Mouse (Mus musculus) midbrain, postnatal 0 days (tissue): ENCODE results near the gene Pitpna. TPM values are rescaled to one million over a fixed set of nuclear protein-coding genes. Genes with fewer than 3 reads are reported as not detected.

ENCODE experiments used
- ATAC-seq: fragments of 200-750 bp; cut with Nextera tagmentation; 2 replicates; pipeline ENCODE4 v1.8.0; 2017; ENCODE audit warnings: moderate number of reproducible peaks, mild to moderate bottlenecking, moderate TSS enrichment, moderate library complexity; ENCODE audit not compliant: low FRiP score
- DNase-seq: peaks from one replicate; pipeline ENCODE4 v3.0.0-alpha.2; 2015; ENCODE audit warnings: low spot score
- H3K27ac ChIP-seq: fragments of 300-500 bp; sonication (generic); 2 replicates; pipeline ENCODE4 v1.5.1; 2014; ENCODE audit warnings: low read depth, mild to moderate bottlenecking, low read length, mixed read lengths
- H3K27me3 ChIP-seq: fragments of 300-500 bp; sonication (generic); 2 replicates; pipeline ENCODE4 v1.6.1; 2014; ENCODE audit warnings: low read length, control low read depth, mixed read lengths; ENCODE audit not compliant: insufficient read depth
- H3K36me3 ChIP-seq: fragments of 300-500 bp; sonication (generic); 2 replicates; pipeline ENCODE4 v1.6.1; 2014; ENCODE audit warnings: low read length, control low read depth, mixed read lengths; ENCODE audit not compliant: insufficient read depth
- H3K4me1 ChIP-seq: fragments of 300-500 bp; sonication (generic); 2 replicates; pipeline ENCODE4 v1.6.1; 2014; ENCODE audit warnings: mild to moderate bottlenecking, control low read depth, antibody characterized with exemption, low read length, mixed read lengths; ENCODE audit not compliant: insufficient read depth
- H3K4me2 ChIP-seq: fragments of 300-500 bp; sonication (generic); 2 replicates; pipeline ENCODE4 v1.6.1; 2014; ENCODE audit warnings: low read depth, mild to moderate bottlenecking, low read length, mixed read lengths; ENCODE audit not compliant: poor library complexity, severe bottlenecking
- H3K4me3 ChIP-seq: fragments of 300-500 bp; sonication (generic); 2 replicates; pipeline ENCODE4 v1.5.1; 2014; ENCODE audit warnings: low read depth, mild to moderate bottlenecking, low read length, moderate library complexity
- H3K9ac ChIP-seq: fragments of 300-500 bp; sonication (generic); replicated peaks from 2 replicates; pipeline ENCODE4 v1.6.1; 2014; ENCODE audit warnings: mild to moderate bottlenecking, low read length, moderate library complexity, mixed read lengths; ENCODE audit not compliant: poor library complexity, severe bottlenecking
- H3K9me3 ChIP-seq: fragments of 300-500 bp; sonication (generic); 2 replicates; pipeline ENCODE4 v1.6.1; 2016; ENCODE audit warnings: low read length, control low read depth
- CTCF ChIP-seq: IDR thresholded peaks from 2 replicates; pipeline ENCODE4 v1.5.1; 2016; ENCODE audit warnings: antibody characterized with exemption, mild to moderate bottlenecking
- WGBS: fragments of 180-500 bp; shearing (Covaris S2); extraction: QIAGEN DNeasy Blood & Tissue Kit; methylation state at CpG from one replicate; pipeline ENCODE4 v1.1.7; 2014; 5-methylcytosine and 5-hydroxymethylcytosine counted together
- polyA plus RNA-seq: library from polyadenylated mRNA; unstranded; fragments of >200 nt; fragmentation: Nextera tagmentation; extraction: Ambion mirVana; gene quantifications from 2 replicates; pipeline ENCODE4 v1.2.1, GENCODE M21; 2015
- total RNA-seq: library from RNA; depleted of rRNA; stranded (reverse); fragments of >200 nt; gene quantifications from 2 replicates; pipeline ENCODE4 v1.2.3, GENCODE M21; 2014

Pitpna gene
- total and polyA plus RNA-seq, 2 experiments from 2014 or later = 106 to 108 TPM

DNA sequence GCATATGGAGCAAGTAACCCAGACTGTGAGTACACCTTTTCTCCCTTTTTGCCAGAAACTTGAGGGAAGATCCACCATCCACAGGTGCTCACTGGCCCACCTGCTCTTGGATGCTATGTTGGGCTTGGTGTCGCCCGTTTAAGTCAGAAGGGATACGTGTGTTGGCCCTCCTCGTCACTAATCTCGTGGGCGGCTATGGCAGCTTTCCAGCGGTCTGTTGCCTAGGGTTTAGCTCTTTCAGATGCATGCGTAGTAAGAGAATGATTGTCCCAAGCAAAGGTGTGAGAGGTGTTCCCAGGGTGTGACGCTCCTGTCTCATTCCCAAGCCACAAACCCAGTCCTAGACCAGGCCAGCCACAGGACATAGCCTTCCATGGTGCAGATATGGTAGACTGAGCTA lies 43.2 kb upstream of the Pitpna start:
- ATAC-seq (no peak), DNase-seq (no peak)
- no peaks in the 10 kb centered on the region for H3K9me3 ChIP-seq
- H3K9ac ChIP-seq = no peak overlapping the region
- H3K4me2 ChIP-seq = no peak overlapping the region
- peaks cover 3% of the 10 kb centered on the region; the same call in 1 of the 2 replicates for H3K4me1 ChIP-seq
- H3K36me3 ChIP-seq = peaks cover 37% of the 10 kb centered on the region
- no peak overlapping the region for H3K4me3 ChIP-seq
- WGBS = 83% methylated on average over 9 of the region's 9 CpGs
- H3K27ac ChIP-seq = no peak overlapping the region
- no peaks in the 10 kb centered on the region for H3K27me3 ChIP-seq
- TF ChIP-seq CTCF = no peak

DNA sequence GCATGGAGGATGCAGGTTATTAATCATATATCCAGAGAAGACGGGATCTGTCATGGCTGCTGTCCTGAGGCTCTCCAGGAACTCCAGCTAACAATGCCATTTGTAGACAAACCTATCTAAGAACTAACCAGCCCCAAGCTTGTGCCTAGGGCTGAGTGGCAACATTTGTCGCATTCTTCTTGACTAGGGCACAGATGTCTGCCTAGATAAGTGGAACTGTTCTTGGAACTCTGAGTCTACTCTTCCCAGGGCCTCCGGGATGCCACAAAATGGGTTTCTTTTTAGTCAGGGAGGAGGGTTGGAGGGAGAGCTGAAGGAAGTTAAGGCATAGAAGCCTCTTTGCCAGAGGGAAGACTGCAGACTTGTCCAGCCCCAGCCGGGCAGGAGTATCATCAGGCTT lies 41.8 kb upstream of the Pitpna start:
- peaks cover 2% of the 10 kb centered on the region; the same call in 1 of the 2 replicates for H3K4me1 ChIP-seq
- peaks cover 39% of the 10 kb centered on the region for H3K36me3 ChIP-seq
- DNase-seq (no peak), ATAC-seq (no peak)
- no peak for TF ChIP-seq CTCF
- H3K9me3 ChIP-seq = no peaks in the 10 kb centered on the region
- H3K27ac ChIP-seq = no peak overlapping the region
- no peak overlapping the region for H3K4me3 ChIP-seq
- H3K9ac ChIP-seq = no peak overlapping the region
- H3K27me3 ChIP-seq = no peaks in the 10 kb centered on the region
- 73% methylated on average over 4 of the region's 4 CpGs for WGBS
- no peak overlapping the region for H3K4me2 ChIP-seq

DNA sequence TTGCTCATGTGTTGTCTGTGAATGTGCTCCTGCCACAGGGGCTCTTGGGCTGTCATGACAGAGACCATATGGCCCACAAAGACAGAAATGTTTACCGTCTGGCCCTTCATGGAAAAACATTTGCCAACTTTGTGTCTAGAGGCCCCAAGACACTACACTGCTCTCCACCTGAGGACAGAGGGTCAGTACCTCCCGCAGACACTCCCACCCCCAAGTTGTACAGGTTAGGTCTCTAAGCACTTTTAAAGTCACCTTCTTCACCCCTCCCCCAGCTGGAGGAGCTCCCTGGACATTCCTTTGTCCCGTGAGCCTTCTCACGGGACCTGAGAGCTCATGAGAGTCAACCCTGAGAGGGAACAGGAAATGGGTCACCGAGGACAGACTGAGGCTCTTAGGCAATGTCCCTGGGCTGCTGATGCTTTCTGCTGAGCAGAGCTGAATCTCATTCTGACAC lies 38.2 kb upstream of the Pitpna start:
- 58% methylated on average over 5 of the region's 5 CpGs for WGBS
- H3K27ac ChIP-seq = no peak overlapping the region
- DNase-seq = no peak

DNA sequence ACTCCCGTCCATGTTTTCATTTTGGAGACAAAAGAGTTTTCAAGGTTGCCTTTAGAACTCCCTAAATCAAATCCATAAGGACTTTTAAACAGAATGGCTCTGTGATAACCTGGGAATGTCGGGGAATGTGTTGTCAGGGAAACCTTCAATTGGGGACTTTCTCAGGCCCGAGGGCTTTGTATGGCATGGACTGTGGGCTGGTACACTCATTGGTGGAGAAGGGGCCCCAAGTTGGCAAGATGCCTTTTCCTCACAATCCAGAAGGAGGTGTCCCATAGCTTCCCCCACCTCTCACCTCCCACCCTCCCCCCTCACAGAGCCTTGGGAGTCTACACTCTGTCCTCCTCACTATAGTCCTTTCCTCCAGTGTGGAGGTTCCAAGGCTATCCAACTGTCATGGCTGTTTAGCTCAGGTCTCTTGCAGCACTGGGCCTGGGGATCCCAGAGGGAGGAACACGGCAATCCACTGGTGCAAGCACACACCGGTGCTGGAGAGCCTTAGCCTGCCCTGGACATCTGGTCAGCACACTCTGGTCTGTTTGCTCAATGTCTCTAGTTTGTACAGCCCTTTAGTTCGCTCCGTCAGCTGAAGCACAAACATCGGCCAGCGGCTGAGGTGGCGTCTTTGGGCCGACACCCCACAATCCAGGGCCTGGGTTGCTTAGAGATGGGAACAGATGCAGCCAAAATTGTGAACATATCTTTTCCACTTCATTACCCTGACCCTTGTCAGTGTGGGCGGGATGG lies 37.5 kb upstream of the Pitpna start:
- 64% methylated on average over 12 of the region's 12 CpGs for WGBS
- Histone ChIP-seq H3K9ac (no peak overlapping the region), H3K9me3 (no peaks in the 10 kb centered on the region), H3K27me3 (no peaks in the 10 kb centered on the region), H3K4me2 (no peak overlapping the region), H3K4me3 (no peak overlapping the region), H3K4me1 (no peaks in the 10 kb centered on the region), H3K27ac (no peak overlapping the region), H3K36me3 (peaks cover 29% of the 10 kb centered on the region)
- no peak for DNase-seq
- TF ChIP-seq CTCF = no peak
- no peak for ATAC-seq

More for the DNA sequence above, 38.2 kb upstream of the Pitpna start:
- H3K4me1 ChIP-seq = no peaks in the 10 kb centered on the region
- no peak overlapping the region for H3K9ac ChIP-seq
- TF ChIP-seq CTCF = no peak
- ATAC-seq = no peak
- H3K36me3 ChIP-seq = peaks cover 35% of the 10 kb centered on the region
- no peaks in the 10 kb centered on the region for H3K9me3 ChIP-seq
- H3K4me3 ChIP-seq = no peak overlapping the region
- no peak overlapping the region for H3K4me2 ChIP-seq
- H3K27me3 ChIP-seq = no peaks in the 10 kb centered on the region

DNA sequence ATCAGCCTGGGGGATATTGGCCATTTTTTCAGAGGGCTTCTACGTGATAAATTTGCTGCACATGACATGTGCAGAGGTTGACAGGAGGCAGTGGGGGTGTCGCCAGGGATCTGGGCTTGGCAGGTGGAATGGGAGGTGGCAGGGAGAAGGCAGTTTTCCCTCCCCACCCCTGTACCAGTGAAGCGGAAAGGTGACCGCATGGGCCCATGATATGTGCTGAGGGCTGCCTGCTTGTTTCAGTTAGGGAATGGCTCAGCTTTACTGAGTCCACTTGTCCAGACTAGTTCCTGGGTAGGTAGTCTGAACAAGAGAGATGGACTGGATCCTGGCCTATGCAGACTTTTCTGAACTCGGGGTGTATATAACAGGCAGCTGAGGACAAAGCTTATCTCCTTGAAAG lies 36.6 kb upstream of the Pitpna start:
- Histone ChIP-seq H3K4me2 (no peak overlapping the region), H3K27ac (no peak overlapping the region), H3K9me3 (no peaks in the 10 kb centered on the region), H3K36me3 (peaks cover 21% of the 10 kb centered on the region), H3K9ac (0 out of 2 replicates have a peak overlapping the region, but pooled peaks have one; percentile 13), H3K27me3 (no peaks in the 10 kb centered on the region), H3K4me1 (no peaks in the 10 kb centered on the region), H3K4me3 (no peak overlapping the region)
- 81% methylated on average over 5 of the region's 5 CpGs for WGBS
- DNase-seq (no peak), ATAC-seq (no peak)
- no peak for TF ChIP-seq CTCF

DNA sequence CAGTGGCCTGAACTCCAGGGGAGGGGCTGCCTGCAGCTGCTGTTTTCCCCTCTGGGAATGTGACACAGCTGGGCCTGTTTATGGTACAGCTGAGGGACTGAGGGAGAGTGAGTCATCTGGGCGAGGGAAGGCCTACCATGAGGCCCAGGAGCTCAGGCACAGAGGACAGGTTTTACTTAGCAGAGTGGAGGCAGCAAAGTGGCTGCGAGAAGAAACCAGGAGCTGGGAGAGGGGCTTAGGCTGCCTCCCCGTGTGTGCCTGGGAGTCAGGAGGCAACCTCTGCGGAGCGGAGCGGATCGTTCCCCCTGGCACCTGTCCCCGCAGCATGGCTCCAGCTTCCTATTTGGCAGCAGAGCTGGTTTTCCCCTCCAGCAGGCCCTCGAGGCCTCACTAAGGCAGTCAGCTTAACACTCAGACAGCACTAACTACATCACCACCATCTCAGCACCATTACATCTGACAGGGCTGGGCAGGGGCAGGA lies 35.9 kb upstream of the Pitpna start:
- TF ChIP-seq CTCF = no peak
- DNase-seq (no peak), ATAC-seq (no peak)
- Histone ChIP-seq H3K36me3 (peaks cover 15% of the 10 kb centered on the region), H3K4me2 (no peak overlapping the region), H3K27me3 (no peaks in the 10 kb centered on the region), H3K27ac (no peak overlapping the region), H3K4me3 (no peak overlapping the region), H3K4me1 (no peaks in the 10 kb centered on the region), H3K9ac (no peak overlapping the region), H3K9me3 (no peaks in the 10 kb centered on the region)
- 42% methylated on average over 9 of the region's 9 CpGs for WGBS
